Mouse (Mus musculus) hindlimb bud, embryonic 11.5 days (tissue): ENCODE measurements around the gene Parva.

Experiments used
- DNase-seq: peaks from one replicate; pipeline ENCODE4 v3.0.0-alpha.2; 2012; ENCODE audit warnings: low read depth, low spot score; ENCODE audit errors: extremely low spot score

Gene Parva

DNA sequence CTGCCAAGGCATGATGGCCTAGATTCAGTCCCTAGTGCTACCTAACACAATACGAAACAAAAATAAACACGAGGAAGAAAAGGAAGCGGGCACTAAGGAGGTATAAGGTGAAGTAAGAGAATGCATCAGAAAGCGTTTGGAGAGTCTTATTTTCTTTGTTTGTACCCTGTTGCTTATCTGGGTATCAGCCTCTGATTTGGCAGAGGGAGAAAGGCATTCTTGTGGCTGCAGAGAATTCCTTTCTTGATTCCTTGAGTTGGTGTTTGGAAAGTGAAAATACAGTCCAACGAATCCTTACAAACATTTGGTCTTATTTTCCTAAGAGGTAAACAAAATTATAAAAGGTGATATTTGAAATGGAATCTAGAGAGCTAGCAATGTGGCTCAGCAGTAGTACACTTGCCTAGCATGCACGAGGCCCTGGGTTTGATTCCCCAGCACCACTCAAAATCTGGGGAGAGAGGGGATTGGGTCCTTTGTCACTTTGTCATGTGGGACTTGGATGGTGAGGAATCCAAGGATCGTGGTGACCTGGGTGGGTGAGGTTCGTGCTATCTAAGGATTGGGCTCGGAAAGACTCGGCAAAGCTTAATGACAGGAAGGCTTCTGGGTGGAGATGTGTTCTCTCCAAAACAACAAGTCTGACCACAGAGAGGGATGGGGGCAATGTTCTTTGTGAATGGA, 44.9 kb downstream of the Parva start:
- DNase-seq, result no peak

DNA sequence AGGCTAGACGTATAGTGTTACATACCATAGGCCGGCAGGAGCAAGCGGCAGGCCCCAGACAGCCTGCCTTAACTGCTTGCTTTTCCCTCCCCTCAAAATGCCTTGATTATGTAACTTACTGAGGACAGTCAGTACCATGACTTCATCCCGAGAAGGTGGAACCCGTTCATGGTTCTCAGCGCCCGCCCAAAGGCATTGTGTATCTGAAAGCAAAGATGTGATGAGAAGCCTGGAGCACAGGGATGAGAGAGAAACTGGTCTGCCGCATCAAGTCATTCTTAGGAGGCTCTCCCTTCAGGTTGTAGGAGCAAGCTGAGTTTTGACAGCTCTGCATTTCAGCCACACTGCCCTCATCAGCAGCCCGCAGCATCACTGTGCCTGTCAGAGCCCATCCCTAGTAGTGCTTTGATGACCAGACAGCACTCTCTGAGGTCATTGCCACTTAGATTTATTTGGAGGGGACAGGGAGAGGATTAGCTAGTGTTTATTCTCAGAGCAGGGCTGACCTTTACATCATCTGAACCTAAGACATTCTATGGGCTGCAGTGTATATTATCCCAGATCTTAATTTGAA, 45.5 kb downstream of the Parva start:
- no peak for DNase-seq

DNA sequence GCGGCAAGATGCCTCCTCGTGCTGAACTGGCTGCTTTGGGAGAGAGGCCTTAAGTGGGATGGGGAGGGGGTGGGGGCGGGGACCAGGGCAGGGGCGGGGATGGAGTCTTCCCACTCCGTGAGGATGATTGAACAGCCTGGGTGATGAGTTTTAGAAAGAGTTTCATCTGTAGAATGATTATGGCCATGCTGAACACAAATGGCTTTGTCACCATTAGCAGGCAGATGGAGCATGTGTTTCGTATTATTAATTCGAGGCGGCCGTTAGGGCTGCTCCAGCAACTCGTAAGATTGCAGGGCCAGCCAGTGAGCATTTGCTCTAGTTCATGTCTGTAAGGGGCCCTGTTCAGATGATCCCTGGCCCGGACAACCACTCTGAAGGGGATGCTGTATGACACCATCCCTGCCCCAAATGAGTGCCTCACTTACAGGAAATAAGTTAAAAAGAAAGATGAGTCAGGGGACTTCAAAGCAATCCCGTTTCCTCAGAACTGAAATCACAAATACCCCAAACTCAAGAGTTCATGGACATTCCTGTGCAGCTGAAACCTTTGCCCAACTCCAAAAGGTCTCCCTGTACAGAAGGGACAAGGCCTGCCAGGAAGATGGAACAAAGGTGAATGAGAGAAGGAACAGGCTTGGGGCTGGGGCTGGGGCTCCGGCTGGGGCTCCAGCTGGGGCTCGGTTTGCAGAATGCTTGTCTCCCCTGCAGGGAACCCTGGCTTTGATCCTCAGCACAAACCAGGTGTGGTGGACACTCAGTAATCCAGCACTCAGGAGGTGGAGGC, 46.5 kb downstream of the Parva start:
- no peak for DNase-seq

DNA sequence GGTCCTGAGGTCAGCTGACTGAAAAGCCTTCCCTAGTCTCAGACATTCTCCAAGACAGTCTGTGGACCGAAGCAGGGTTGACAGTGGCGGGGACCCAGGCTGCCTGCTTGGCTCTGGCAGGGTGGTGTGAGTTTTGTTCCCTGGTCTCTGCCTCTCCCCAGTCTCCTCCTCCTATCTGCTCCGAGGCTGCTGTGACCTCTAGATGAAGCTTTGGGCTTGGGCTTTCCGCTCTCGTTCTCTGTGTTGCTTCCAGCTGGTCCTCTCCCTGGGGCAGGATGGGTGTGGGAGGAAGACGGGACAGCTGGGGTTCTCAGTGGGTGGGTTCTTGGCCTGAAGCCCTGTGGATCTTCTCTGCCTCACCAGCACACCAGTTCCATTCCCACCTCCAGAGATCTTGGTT, 51.8 kb downstream of the Parva start:
- DNase-seq, result no peak

DNA sequence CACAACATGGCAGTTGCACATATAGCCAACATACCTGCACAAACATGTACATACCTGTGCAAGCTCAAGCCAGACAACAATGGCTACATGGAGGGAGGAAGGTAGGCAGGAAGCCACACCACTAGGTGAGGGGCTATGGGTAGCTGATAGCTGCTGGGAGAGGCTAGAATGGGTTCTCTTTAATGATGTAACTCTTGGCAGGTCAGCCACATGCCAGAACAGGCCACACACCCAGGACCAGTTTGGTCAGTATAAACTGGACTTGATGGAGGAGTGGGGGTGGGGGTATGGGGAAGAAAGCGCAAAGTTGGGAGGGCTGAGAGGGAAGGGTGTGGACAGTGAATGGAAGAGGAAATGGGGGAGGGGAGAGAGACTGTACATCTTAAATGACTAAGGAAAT, 53.7 kb downstream of the Parva start:
- no peak for DNase-seq

DNA sequence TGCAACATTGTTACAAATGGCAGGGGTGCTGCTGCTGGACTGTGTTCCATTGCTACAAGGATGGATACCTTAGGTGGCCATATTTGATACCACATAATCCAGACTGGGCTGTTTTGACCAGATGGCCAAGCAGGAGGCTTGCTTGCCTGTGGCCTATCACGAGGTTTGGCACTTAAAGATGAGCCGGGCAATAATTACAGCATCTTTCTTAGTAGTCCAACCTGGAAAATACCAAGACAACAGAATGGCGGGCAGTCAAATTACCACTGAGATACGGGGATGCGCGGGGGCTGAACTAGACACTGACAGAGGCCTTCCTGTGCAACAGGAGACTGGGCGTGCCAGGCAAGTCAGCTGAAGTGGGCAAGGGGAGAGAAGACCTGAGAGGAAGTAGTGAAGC, 55.3 kb downstream of the Parva start:
- DNase-seq, result no peak

DNA sequence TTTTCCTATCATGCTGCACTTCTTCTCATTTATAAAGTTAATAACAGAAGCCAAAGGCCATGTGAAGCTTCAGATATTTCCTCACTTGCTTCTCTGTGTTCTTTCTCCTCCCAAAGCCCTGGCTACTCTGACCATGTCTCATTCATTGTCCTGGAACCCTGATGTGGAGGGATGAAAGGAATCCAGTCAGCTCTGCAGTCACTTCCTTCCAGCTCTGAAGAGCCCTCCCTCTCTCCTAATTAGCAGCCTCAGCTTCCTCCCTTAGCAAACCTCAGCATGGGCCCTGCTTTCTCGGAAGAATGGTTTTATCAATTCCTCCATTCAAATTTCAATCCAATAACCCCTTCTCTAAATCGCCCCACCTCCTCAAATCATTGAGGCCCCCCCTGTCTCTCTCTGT, 56.1 kb downstream of the Parva start:
- no peak for DNase-seq

DNA sequence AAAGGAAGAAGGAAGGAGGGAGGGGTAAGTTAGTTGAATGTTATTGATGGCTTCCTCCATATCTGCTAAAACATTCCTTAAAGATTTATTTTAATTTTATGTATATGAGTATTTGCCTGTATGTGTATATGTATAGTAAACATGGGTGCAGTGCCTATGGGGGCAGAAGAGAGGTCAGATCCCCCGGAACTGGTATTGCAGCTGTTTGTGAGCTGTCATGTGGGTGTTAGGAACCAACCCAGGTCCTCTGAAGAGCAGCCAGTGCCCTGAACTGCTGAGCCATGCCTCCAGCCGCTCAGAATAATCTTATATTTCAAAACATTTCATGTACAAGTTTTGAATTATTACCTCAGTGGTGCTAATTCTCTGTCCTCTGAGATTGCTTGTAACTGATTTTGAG, 63.5 kb downstream of the Parva start:
- no peak for DNase-seq

DNA sequence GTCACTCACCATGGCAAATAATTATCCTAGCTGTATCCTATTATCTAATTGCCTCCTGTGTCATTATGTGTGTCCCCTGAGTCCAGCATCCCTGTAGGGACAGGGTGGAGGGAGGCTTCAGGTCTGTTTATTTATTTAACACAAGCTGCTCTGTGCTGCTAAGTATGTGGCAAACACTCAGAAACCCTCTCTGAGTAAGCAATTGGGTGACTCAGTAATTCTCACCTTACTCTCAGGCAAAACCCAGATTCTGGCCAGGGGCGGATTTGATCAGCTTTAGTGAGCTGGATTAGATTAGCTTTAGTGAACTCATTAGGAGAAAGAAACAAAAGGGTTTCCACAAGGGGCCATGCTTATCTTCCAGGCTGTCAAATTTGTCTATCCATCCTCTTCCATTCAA, 64.4 kb downstream of the Parva start:
- no peak for DNase-seq

DNA sequence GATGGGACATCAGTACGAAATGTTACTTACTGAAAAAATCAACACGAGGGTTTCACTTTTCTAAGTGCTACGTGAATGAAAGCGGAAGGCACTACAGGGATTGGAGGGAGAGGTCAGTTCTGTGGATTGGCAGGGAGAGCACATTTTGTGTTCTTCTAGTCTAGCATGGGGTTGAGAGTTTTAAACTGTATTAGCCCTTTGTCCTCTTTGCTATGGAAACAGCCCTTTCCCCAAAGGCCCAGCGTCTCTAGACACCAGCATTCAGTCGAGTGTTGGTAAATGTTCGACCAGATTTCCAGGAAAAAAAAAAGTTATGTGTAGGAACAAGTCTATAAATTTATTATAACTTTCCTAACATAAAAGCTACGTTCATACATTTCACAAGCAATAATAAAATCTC, 68.6 kb downstream of the Parva start:
- no peak for DNase-seq

DNA sequence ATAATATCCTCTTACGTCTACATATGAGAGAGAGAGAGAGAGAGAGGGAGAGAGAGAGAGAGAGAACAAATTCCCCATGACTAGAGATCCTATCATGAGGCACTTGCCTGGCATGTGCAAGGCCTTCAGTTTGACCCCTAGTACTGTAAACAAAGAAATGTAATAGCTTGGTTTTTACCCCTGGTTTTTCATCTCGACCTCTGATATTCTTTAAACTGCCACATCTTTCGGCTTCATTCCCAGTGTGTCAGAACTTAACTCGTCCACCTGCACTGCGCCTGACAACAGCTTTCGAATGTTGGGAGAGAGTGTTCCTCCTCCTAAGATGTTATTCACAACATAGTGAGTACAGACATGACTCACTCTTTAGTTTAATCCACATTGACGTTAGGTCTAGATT, 69.6 kb downstream of the Parva start:
- no peak for DNase-seq

DNA sequence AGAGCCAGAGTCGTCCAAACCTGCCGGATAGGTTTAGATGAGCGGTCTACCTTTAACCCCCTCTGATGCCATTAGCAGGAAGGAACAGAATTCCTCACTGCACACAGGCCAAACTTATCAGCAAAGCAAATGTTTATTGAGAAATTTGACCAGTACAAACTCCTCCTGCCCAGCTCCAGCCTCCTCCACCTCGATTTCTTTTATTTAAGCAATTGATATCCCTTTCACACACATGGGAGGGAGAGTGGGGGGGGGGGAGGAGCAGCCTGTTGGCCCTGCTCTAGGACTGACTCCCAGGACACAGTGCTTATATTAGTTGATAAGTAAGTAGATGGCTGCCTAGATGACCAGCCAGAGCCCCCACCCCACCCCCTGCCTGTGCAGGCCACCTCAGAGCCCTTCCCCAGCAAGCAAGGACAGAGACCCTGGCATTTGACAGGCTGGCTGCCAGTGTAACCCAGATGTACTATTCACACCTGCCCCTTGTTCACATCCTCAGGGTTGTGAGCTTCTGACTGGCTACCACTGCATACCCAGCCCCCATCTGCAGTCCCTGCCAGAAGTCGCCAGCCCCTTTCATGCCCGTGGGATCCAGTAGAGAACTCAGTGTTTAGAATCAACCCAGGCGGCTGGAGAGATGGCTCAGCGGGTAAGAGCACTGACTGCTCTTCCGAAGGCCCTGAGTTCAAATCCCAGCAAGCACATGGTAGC, 71.4 kb downstream of the Parva start:
- DNase-seq, result no peak

DNA sequence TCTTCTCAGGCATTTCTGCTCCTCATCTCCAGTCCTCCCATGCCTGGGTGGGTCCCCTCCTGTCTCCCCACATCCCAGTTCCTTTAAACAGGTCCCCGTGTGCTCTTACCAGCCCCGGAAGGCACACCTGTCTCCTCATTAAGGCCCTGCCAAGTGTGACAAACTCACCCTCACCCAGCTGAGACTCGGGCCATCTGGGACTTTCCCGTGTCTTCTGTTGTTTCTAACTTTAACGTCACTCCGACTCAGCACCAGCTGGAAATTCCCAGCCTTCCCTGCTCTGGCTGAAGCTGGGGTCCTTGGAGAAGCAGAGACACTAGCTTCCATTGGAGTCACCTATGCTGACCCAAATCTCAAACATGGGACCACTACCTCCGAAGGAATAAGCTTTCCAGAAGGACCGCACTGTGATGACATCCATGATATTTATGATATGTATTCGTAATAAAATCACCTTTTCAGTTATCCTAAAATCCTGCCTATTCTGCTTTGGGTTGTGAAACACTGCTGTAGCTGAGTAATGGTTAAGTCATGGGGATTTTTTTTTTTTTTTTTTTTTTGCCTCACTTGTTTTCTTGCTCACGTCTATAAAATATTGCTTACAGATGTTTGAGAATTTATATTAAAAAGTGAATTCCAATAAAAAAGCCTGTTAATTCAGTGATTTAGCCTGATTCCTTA, 72.3 kb downstream of the Parva start:
- DNase-seq, result no peak

DNA sequence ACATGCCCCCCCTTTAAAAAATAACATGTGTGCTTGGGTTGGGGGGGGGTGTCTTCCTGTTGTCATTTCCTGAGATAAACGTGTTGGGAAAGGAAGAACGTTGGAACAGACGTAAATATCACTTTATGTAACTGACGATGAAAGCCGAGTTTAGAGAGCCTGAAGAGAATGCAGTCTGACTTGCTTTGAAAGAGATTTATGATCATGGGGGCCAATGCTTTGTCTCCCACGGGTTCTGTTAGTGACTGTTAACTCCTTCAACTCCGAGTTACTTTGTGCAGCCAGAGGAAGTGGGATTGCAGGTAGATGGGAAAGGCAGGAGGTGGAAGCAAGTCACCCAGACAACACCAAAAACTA, 72.8 kb downstream of the Parva start:
- no peak for DNase-seq

DNA sequence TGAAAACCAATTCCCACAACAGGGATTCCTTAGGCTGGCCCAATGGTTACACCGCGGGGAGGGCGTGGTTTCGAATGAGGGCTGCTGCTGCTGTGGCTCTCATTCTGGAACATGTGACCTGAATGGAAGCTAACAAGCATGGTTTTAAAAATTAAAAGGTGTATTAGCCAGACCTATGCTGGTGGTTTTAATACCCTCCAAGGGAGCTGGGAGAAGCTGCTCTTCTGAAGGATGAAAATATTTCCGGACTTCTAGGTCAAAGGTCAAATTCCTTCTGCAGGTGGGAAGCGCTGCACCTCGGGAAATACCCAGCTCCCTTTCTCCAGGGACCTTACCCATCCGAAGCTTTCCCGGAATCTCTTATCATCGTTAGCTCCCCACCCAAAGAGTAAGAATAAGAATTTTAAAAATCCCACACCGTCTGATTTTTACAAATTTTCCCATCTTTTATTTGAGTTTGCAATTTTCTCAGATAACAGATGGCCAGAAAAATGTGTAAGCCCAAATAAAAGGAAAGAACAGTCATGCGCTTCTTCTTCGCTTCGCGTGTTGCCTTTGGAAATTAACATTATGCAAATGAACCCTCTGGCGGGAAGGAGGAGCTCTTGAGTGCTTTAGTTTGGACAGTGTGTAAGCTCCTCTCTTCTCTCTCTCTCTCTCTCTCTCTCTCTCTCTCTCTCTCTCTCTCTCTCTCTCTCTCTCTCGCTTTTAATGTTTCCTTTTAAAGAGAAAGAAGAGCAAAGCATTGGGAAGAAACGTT, 74.9 kb downstream of the Parva start:
- no peak for DNase-seq

DNA sequence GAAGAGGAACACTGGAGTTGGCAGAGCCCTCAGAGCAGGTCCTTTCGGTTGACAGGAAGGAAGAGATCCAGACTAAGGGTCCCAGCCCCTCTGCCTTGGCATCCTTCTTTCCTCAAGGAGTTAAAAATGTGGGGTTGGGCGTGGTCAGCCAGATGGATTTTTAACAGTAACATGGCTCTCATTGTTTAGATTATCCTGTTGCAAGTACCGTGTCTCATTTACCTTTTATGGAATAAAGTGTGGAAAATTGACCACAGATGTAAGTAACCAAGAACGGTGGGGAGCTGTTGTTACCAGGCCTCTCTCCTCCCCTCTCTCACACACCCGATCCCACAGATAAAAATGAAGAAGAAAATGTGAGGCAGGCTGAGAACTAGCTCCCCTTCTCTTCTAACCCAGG, 75.5 kb downstream of the Parva start:
- no peak for DNase-seq

DNA sequence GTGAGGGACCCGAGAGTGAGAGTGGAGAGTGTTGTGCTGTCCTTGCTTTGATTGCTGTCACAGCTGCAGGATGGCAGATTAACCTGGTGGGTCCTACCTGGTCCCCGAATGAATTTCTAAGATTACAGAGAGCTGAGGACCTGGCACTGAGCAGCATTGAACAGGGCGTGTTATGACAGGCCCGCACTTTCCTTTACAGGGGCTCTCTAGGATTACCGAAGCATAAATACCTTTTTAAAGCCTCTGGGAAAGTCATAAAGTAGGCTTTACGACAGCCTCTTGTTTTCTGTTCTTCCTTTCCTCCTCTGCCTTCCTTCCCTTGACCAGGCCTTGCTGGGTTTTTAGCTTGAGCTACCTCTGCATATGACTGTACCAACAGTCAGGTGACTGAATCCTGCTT, 76.1 kb downstream of the Parva start:
- no peak for DNase-seq

DNA sequence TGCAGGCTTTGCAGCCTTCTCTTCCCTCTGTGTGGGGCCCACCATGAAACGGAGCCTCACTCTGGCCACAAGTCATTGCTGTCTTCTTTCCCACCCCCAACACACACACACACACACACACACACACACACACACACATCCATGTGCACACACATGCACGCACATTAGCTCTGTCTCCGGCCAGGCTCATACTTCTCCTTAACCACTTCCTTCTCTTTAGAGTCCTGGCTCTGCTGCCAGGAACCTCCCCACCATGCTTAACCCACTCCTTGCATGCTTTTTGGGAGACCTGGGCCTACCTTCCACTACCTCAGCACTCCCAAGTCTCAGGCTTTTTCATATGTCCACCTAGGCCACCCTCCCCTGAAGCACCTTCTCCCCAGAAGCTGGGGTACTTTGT, 76.6 kb downstream of the Parva start:
- no peak for DNase-seq

DNA sequence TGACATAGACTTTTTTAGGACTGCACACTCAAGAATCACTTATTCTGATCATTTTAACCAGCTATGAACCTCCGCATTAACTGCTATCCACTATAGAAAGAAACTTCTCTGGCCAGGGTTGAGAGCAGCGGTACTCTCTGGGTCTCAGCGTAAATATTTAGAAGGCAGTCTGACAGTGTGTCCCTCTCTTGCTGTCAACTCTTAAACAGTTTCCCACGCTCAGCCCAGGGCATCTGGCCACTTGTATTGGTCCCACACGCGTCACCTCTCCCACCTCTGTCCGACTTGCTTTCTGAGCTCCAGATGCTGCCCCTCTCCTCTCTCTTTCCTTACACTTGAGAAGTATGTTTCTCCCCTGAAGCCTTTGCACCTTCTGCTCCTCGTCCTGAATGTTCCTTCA, 81.8 kb downstream of the Parva start:
- no peak for DNase-seq

DNA sequence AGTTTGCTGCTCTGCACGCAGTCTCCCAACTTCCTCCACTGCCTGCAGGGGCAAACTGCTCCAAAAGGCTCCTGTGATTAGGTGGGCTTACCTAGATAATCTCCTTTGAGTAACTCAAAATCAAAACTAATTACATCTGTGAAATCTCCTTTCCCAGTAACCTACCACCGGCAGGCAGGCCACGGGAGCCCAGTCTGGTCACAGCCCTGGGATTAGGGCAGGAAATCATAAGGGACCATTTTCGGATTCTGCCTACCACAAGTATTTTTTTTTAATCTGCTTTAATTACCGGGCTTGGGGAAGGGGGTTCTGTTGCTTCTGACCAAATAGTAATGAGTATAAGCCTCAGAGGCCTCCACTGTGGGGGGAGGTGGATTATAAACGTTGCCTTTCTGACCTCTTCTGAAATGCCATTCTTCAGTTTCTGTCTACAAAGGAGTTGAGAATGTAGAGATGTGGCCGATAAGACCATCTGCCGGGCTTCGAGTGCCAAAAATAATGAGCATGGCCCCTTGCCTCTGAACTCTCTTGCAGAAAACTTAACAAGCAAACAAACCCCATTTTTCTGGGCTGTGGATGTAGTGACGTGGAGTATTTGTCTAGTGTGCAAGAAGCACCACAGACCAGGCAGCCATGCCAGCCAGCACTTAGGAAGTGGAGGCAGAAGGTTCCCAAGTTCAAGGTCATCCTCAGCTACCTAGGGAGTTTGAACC, 83.2 kb downstream of the Parva start:
- peak; percentile 10 for DNase-seq
